Mouse (Mus musculus) liver, embryonic 14.5 days (tissue): ENCODE data around the gene Polr2e. TPM values are rescaled to one million over a fixed set of nuclear protein-coding genes. Genes with fewer than 3 reads are reported as not detected.

ENCODE experiments used
- ATAC-seq: fragments of 200-750 bp; cut with Nextera tagmentation; 2 replicates; pipeline ENCODE4 v1.8.0; 2017; ENCODE audit warnings: moderate number of reproducible peaks, mild to moderate bottlenecking, moderate library complexity; ENCODE audit not compliant: insufficient read depth
- DNase-seq, 3 experiments: peaks; one replicate each; pipeline ENCODE4 v3.0.0-alpha.2; 2012 to 2013; ENCODE audit warnings: low read depth in 3 of 3, low spot score in 3 of 3
- H3K27ac ChIP-seq: fragments of 300-500 bp; sonication (generic); 2 replicates; pipeline ENCODE4 v1.5.1; 2014; ENCODE audit warnings: moderate library complexity, mild to moderate bottlenecking, control low read depth, inconsistent platforms
- H3K27me3 ChIP-seq: fragments of 300-500 bp; sonication (generic); 2 replicates; pipeline ENCODE4 v1.6.1; 2014; ENCODE audit warnings: mild to moderate bottlenecking, low read length, moderate library complexity; ENCODE audit not compliant: control insufficient read depth, insufficient read depth
- H3K36me3 ChIP-seq: fragments of 300-500 bp; sonication (generic); replicated peaks from 2 replicates; pipeline ENCODE4 v1.6.1; 2014; ENCODE audit warnings: low read depth; ENCODE audit not compliant: control insufficient read depth, insufficient read depth
- H3K4me1 ChIP-seq, 2 experiments: fragments of 200-500 bp in 1 of 2; fragments of 300-500 bp in 1 of 2; sonication (generic) in 1 of 2; replicated peaks; 2 replicates each; pipeline ENCODE4 v1.6.1; 2012 to 2014; ENCODE audit warnings: antibody characterized with exemption in 1 of 2, inconsistent platforms in 1 of 2, low read length in 1 of 2; ENCODE audit not compliant: control insufficient read depth in 2 of 2, insufficient read depth in 2 of 2
- H3K4me2 ChIP-seq: fragments of 300-500 bp; sonication (generic); 2 replicates; pipeline ENCODE4 v1.6.1; 2014; ENCODE audit warnings: low read depth, mild to moderate bottlenecking, control low read depth, moderate library complexity
- H3K4me3 ChIP-seq, 2 experiments: fragments of 200-500 bp in 1 of 2; fragments of 300-500 bp in 1 of 2; sonication (generic) in 1 of 2; 2 replicates each; pipeline ENCODE4 v1.5.1; 2012 to 2014; ENCODE audit warnings: low read depth in 2 of 2, low read length in 2 of 2, mild to moderate bottlenecking in 2 of 2, control low read depth in 1 of 2, inconsistent platforms in 1 of 2, moderate library complexity in 1 of 2; ENCODE audit not compliant: insufficient read depth in 1 of 2
- H3K9ac ChIP-seq: fragments of 300-500 bp; sonication (generic); replicated peaks from 2 replicates; pipeline ENCODE4 v1.6.1; 2014; ENCODE audit warnings: mild to moderate bottlenecking, control low read depth, moderate library complexity
- H3K9me3 ChIP-seq: fragments of 300-500 bp; sonication (generic); 2 replicates; pipeline ENCODE4 v1.6.1; 2016; ENCODE audit warnings: low read length, mixed read lengths; ENCODE audit not compliant: control insufficient read depth
- CTCF ChIP-seq: IDR thresholded peaks from 2 replicates; pipeline ENCODE4 v1.5.1; 2016; ENCODE audit warnings: antibody characterized with exemption, low read depth, control low read depth
- EP300 ChIP-seq: IDR thresholded peaks from 2 replicates; pipeline ENCODE4 v1.6.1; 2016; ENCODE audit warnings: antibody characterized with exemption, low read depth
- WGBS: fragments of 180-500 bp; shearing (Covaris S2); extraction: QIAGEN DNeasy Blood & Tissue Kit; methylation state at CpG from one replicate; pipeline ENCODE4 v1.1.7; 2014; ENCODE audit not compliant: insufficient replicate concordance; 5-methylcytosine and 5-hydroxymethylcytosine counted together
- polyA plus RNA-seq, 2 experiments: library from polyadenylated mRNA; depleted of rRNA in 1 of 2; stranded (reverse) in 1 of 2; unstranded in 1 of 2; fragments of >200 nt; fragmentation: Nextera tagmentation in 1 of 2; extraction: Ambion mirVana in 1 of 2; gene quantifications; 2 replicates each; pipeline versions ENCODE4 v1.2.1 to v1.2.3; 2012 to 2014

The Polr2e gene
- polyA plus RNA-seq, 2 experiments = 88.0 to 121 TPM

DNA sequence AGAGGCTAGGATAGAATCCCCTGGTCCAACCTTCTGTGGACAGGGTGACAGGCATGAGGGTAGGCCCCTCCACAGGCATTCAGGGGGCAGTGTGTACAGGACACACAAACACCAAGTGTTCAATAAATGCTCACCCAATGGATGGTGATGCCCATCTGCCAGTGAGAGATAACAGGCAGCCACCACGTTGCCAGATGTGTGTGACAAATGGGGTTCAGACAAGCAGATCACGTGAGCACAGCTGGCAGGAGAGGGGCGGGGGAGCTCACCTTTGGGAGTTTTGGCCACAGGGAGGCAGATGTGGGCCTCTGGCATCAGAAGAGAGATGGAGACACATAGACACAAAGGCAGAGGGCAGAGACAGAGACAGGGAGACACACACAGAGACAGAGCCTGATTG, 41.5 kb upstream of the Polr2e start:
- TF ChIP-seq EP300 = peak; percentile 88
- TF ChIP-seq CTCF = peak; percentile 94
- H3K4me1 ChIP-seq = peaks cover 16 to 25% of the 10 kb centered on the region in 2 experiments
- H3K4me2 ChIP-seq = peak overlapping the region; percentile 85
- ATAC-seq (peak; percentile 95), DNase-seq (peak; percentile 90 to 92 (median 90))
- peak overlapping the region; percentile 70 for H3K9ac ChIP-seq
- 6% methylated on average over 3 of the region's 3 CpGs for WGBS
- H3K4me3 ChIP-seq = peak overlapping the region; percentile 42 to 49
- no peaks in the 10 kb centered on the region for H3K9me3 ChIP-seq
- H3K27ac ChIP-seq = peak overlapping the region; percentile 95
- peaks cover 29% of the 10 kb centered on the region for H3K36me3 ChIP-seq
- H3K27me3 ChIP-seq = no peaks in the 10 kb centered on the region

DNA sequence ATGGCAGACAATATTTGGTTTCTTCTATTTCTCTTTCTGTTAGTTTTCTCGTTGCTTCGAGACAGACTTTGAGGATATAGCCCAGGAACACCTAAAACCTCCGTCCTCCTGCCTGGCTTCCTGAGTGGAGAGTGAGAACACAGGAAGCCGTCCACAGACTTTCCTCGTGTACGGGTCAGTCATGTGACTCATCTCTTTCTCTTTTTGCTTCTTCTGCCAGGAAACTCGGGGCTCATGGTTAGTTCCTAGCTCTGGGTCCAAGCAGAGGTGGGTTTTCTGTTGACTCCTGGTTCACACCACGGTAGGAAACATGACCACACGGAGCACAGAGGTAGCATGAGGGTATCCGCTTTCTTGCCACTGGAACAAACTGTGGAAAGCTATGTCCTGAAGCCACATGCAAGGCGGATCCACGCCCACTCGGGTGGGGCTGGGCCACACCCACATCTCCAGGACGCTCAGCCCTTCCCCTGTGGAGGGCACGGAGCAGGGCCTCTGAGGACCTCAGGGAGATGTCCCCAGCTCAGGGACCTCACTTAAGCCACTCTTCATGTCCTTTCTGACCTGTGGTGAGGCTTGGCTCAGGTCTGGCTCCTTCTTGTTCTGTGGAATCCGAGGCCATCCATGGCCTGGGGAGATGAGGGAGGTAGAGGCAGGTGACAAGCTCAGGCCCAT, 40.9 kb upstream of the Polr2e start:
- no peaks in the 10 kb centered on the region for H3K27me3 ChIP-seq
- TF ChIP-seq CTCF (no peak), EP300 (no peak)
- DNase-seq (peak; percentile 63 to 77 (median 71)), ATAC-seq (peak; percentile 89)
- 38% methylated on average over 16 of the region's 16 CpGs for WGBS
- H3K9me3 ChIP-seq = no peaks in the 10 kb centered on the region
- H3K9ac ChIP-seq = peak overlapping the region; percentile 70
- peaks cover 17 to 25% of the 10 kb centered on the region in 2 experiments for H3K4me1 ChIP-seq
- H3K36me3 ChIP-seq = peaks cover 29% of the 10 kb centered on the region
- H3K4me2 ChIP-seq = peak overlapping the region; percentile 85
- peak overlapping the region; percentile 95 for H3K27ac ChIP-seq
- H3K4me3 ChIP-seq = peak overlapping the region; percentile 42 to 49

GRCm38 (mm10) chr10:80078366-80078765, 38.8 kb upstream of the Polr2e start:
- Histone ChIP-seq H3K27ac (peak overlapping the region; percentile 14), H3K9ac (no peak overlapping the region), H3K4me2 (no peak overlapping the region), H3K4me3 (no peak overlapping the region), H3K4me1 (peaks cover 18 to 25% of the 10 kb centered on the region in 2 experiments), H3K27me3 (no peaks in the 10 kb centered on the region), H3K36me3 (peaks cover 20% of the 10 kb centered on the region), H3K9me3 (no peaks in the 10 kb centered on the region)
- no peak for DNase-seq
- WGBS = 84% methylated on average over 1 of the region's 1 CpGs
- TF ChIP-seq EP300 (no peak), CTCF (no peak)
- no peak for ATAC-seq

DNA sequence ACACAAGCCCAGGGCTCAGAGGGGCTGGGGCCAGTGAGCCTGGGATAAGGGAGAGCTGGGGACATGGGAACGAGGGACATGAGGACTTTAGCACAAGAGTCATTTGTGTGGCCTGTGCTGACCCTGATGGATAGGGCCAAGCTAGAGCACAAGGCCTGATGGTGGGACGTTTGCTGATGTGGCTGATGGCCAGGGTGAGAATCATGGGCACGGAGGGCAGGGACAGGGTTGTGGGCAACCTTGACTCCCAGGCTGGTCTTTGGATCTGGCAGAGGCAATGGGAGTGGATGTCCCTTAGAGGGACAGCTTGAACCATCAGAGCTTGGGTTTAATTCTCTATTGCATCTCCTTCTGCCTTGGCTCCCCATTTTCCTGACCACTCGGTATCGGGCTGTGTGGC, 37.7 kb upstream of the Polr2e start:
- Histone ChIP-seq H3K36me3 (peaks cover 18% of the 10 kb centered on the region), H3K27ac (no peak overlapping the region), H3K4me1 (peaks cover 19 to 25% of the 10 kb centered on the region in 2 experiments)

DNA sequence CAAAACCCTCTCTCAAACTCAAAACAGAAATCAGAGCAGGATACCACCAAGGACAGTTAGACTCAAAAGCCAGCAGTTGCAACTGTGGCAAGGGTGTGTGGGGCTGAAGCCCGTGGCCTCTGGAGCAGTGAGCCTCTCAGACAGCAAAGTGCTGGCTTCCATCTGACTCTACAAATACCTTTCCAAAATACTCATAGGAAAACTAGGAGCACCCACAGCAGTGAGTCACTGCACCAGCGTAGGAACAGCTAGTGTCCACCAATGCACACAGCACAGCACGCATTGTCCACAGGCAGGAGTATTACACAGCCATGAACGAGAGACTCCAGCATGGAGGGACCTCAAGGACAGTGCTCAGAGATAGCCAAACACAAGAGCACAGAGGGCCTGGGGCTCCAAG, 36.8 kb upstream of the Polr2e start:
- no peaks in the 10 kb centered on the region for H3K9me3 ChIP-seq
- no peak for TF ChIP-seq EP300
- no peak for TF ChIP-seq CTCF
- ATAC-seq = no peak
- DNase-seq = no peak
- no peak overlapping the region for H3K27ac ChIP-seq
- no peaks in the 10 kb centered on the region for H3K27me3 ChIP-seq
- H3K4me2 ChIP-seq = no peak overlapping the region
- H3K4me3 ChIP-seq = no peak overlapping the region
- no peak overlapping the region for H3K9ac ChIP-seq
- peaks cover 13% of the 10 kb centered on the region for H3K36me3 ChIP-seq
- WGBS = 80% methylated on average over 4 of the region's 4 CpGs
- H3K4me1 ChIP-seq = peaks cover 23 to 27% of the 10 kb centered on the region in 2 experiments

More for the DNA sequence above, 37.7 kb upstream of the Polr2e start:
- 74% methylated on average over 5 of the region's 5 CpGs for WGBS
- ATAC-seq = no peak
- Histone ChIP-seq H3K4me2 (no peak overlapping the region), H3K4me3 (no peak overlapping the region), H3K27me3 (no peaks in the 10 kb centered on the region), H3K9ac (no peak overlapping the region), H3K9me3 (no peaks in the 10 kb centered on the region)
- TF ChIP-seq CTCF (no peak), EP300 (no peak)
- DNase-seq = no peak
